Mouse (Mus musculus): ENCODE measurements at regions not wholly inside any gene's neighbourhood (a gene's known extent, or its start where the extent isn't known, plus 50 kb on each side); places are given as distances from the start of the nearest gene placed in this dataset.

DNA sequence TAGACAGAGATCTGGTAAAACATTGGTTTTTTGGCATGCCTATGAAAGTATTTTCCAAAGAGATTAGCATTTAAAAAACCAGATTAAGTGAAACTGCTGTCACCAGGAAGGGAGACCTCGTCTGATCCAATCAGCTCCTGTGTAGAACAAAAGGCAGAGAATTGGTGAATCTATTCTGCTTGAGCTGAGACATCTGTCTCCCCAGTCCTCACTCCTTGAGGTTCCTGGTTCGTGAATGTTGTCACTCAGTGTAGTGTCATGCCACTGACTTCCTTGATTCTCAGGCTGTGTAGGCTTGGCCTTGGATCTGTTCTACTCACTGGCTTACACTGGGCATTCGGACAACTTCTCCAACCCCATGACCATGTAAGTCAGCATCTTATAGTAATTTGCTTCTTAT lies 105.9 kb upstream of the Cxxc4 start:
- TF ChIP-seq MYOD1 (IDR thresholded peaks at IDR 0.05; ENCODE audit: control insufficient read depth, insufficient read length, low read depth) (no peak), CTCF (IDR thresholded peaks at IDR 0.05; ENCODE audit: control insufficient read depth, insufficient read depth, insufficient read length) (no peak), USF1 (IDR thresholded peaks at IDR 0.05; ENCODE audit: low read depth) (no peak), MYOG (IDR thresholded peaks at IDR 0.05; ENCODE audit: control insufficient read depth, extremely low read depth, insufficient read length) (no peak), MAX (IDR thresholded peaks at IDR 0.05) (no peak), FOSL1 (IDR thresholded peaks at IDR 0.05; ENCODE audit: insufficient read depth, low read length, poor library complexity, severe bottlenecking) (no peak), CEBPB (IDR thresholded peaks at IDR 0.05; ENCODE audit: low read depth) (no peak)
